Mouse (Mus musculus) intestine, postnatal 0 days (tissue): ENCODE data around the gene Cdhr1. TPM values are rescaled to one million over a fixed set of nuclear protein-coding genes. Genes with fewer than 3 reads are reported as not detected.

Experiments
- ATAC-seq: fragments of 200-750 bp; cut with Nextera tagmentation; 2 replicates; pipeline ENCODE4 v1.8.0; 2017; ENCODE audit warnings: mild to moderate bottlenecking, moderate TSS enrichment, moderate library complexity
- H3K27ac ChIP-seq: fragments of 300-500 bp; sonication (generic); 2 replicates; pipeline ENCODE4 v1.5.1; 2014; ENCODE audit warnings: mild to moderate bottlenecking, low read depth, low read length, moderate library complexity
- H3K27me3 ChIP-seq: fragments of 300-500 bp; sonication (generic); replicated peaks from 2 replicates; pipeline ENCODE4 v1.6.1; 2014; ENCODE audit warnings: low read length, mixed read lengths; ENCODE audit not compliant: control insufficient read depth, insufficient read depth
- H3K36me3 ChIP-seq: fragments of 300-500 bp; sonication (generic); 2 replicates; pipeline ENCODE4 v1.6.1; 2014; ENCODE audit warnings: mild to moderate bottlenecking, moderate library complexity; ENCODE audit not compliant: control insufficient read depth, insufficient read depth
- H3K4me1 ChIP-seq: fragments of 300-500 bp; sonication (generic); replicated peaks from 2 replicates; pipeline ENCODE4 v1.6.1; 2014; ENCODE audit warnings: antibody characterized with exemption, low read length, mixed read lengths; ENCODE audit not compliant: control insufficient read depth, insufficient read depth
- H3K4me2 ChIP-seq: fragments of 300-500 bp; sonication (generic); replicated peaks from 2 replicates; pipeline ENCODE4 v1.6.1; 2014; ENCODE audit warnings: low read depth, mild to moderate bottlenecking, moderate library complexity
- H3K4me3 ChIP-seq: fragments of 300-500 bp; sonication (generic); 2 replicates; pipeline ENCODE4 v1.5.1; 2014; ENCODE audit warnings: low read depth, low read length
- H3K9ac ChIP-seq: fragments of 300-500 bp; sonication (generic); 2 replicates; pipeline ENCODE4 v1.6.1; 2014; ENCODE audit warnings: mild to moderate bottlenecking, low read depth, low read length
- H3K9me3 ChIP-seq: fragments of 300-500 bp; sonication (generic); 2 replicates; pipeline ENCODE4 v1.6.1; 2016; ENCODE audit warnings: mixed run types; ENCODE audit not compliant: control insufficient read depth
- CTCF ChIP-seq: sonication (generic); IDR thresholded peaks from 2 replicates; pipeline ENCODE4 v1.5.1; 2016; ENCODE audit warnings: low read depth, mild to moderate bottlenecking, control low read depth, antibody characterized with exemption, moderate library complexity
- WGBS: fragments of 180-500 bp; shearing (Covaris S2); extraction: QIAGEN DNeasy Blood & Tissue Kit; methylation state at CpG from one replicate; pipeline ENCODE4 v1.1.7; 2014; 5-methylcytosine and 5-hydroxymethylcytosine counted together
- polyA plus RNA-seq: library from polyadenylated mRNA; unstranded; fragments of >200 nt; fragmentation: Nextera tagmentation; extraction: Ambion mirVana; gene quantifications from 2 replicates; pipeline ENCODE4 v1.2.1, GENCODE M21; 2015

Cdhr1 gene
- polyA plus RNA-seq, 1 experiment from 2014 or later, result 0.07 TPM

DNA sequence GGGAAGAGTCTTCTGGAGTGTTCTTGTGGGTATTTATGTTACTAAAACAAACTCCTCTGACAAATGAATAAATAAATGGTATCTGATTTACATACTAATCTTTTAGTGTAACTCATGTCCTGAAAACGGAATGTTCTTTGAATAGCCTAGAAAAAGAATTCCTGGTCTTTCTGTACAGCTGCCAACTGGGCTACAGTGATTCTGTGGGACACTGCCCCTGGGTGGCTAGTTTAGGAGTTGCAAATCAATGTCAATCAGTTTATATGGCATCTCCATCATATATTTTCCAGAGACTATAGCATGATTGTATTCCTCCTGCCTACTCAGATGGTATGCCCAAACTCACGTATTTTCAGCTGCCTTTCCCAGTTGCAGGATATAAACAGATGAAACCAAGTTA is 33.3 kb downstream of the Cdhr1 start:
- Histone ChIP-seq H3K9ac (no peak overlapping the region), H3K9me3 (no peaks in the 10 kb centered on the region), H3K36me3 (no peaks in the 10 kb centered on the region), H3K4me2 (no peak overlapping the region), H3K27me3 (no peaks in the 10 kb centered on the region), H3K27ac (no peak overlapping the region), H3K4me1 (no peaks in the 10 kb centered on the region), H3K4me3 (no peak overlapping the region)
- 55% methylated on average over 2 of the region's 2 CpGs for WGBS
- TF ChIP-seq CTCF, result no peak; the same call in 1 of the 2 replicates
- ATAC-seq, result no peak

DNA sequence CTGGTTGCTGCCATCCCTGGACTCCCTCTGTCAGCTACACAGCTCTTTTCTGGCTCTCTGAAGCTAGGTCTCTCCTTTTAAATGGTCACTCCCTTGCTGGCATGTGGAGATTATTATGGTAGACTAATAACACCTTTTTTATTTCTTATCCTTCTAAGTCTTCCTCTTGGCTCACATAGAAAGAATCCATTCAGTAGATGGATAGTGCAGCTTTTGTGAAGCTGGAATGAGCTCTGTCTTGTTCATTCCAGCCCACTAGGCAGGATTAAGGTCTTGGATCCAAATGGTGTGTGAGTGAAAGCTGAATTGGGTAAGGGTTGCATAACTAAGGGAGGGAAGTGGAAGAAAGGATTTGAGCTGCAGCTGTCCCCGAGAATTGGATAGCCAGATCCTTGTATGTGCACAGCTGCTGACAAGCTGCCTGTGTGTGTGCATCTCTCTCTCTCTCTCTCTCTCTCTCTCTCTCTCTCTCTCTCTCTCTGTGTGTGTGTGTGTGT is 49.2 kb downstream of the Cdhr1 start, which contains the start of gene Rgr:
Gene Rgr (minus strand): TSS at position 51 of the 497 bp plus-strand sequence.
- no peaks in the 10 kb centered on the region for H3K36me3 ChIP-seq
- H3K9ac ChIP-seq, result no peak within 1 kb of the TSS
- no peak within 1 kb of the TSS for H3K27ac ChIP-seq
- no peaks in the 10 kb centered on the region for H3K4me1 ChIP-seq
- H3K27me3 ChIP-seq, result no peaks in the 10 kb centered on the region
- TF ChIP-seq CTCF, result no peak
- no peaks in the 10 kb centered on the region for H3K9me3 ChIP-seq
- ATAC-seq, result no peak
- 64% methylated on average over 1 of the region's 1 CpGs for WGBS
- no peak within 1 kb of the TSS for H3K4me2 ChIP-seq
- H3K4me3 ChIP-seq, result no peak within 1 kb of the TSS

DNA sequence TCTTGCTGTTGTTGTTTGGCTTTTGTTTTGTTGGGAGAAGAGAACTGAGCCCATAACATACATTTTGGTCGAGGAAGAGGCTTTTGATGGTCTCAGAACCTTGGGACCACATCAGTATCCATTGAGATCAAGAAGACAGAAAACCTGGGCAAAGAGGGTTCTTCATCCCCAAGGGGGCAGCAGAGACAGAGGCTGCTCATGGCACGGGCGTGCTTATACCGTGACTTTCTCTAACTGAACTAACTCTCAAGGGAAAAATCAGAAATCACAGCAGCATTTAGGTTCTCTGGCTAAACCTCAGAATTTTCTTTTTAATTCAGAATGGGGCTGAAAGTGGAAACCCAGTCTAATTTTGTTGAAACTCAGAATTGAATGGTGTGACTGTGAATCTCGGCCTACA is 63.7 kb downstream of the Cdhr1 start:
- WGBS, result 43% methylated on average over 5 of the region's 5 CpGs
- Histone ChIP-seq H3K27me3 (no peaks in the 10 kb centered on the region), H3K36me3 (no peaks in the 10 kb centered on the region), H3K4me1 (no peaks in the 10 kb centered on the region), H3K4me3 (no peak overlapping the region), H3K4me2 (no peak overlapping the region), H3K9me3 (no peaks in the 10 kb centered on the region), H3K27ac (no peak overlapping the region), H3K9ac (no peak overlapping the region)
- ATAC-seq, result no peak
- TF ChIP-seq CTCF, result peak; percentile 58

DNA sequence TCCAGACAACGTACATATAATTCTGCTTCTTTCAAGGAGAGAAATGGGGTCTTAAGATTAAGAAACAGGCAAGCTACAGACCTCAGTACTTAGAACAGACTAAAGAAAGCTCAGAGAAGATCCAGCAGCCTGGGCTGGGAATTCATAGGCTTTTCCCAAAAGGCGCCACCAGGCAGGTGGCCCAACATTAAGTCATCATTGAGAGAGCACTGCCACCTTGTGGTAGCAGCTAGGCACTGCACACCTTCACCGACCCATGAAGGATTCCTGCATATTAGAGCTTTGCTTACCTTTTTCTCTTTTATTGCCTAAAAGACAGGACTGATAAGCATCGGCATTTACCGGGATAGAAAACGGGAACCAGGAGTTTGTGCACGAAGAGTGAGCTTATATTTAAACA is 64.9 kb downstream of the Cdhr1 start:
- Histone ChIP-seq H3K4me2 (no peak overlapping the region), H3K27ac (no peak overlapping the region), H3K4me1 (no peaks in the 10 kb centered on the region), H3K9me3 (no peaks in the 10 kb centered on the region), H3K4me3 (no peak overlapping the region), H3K9ac (no peak overlapping the region), H3K36me3 (no peaks in the 10 kb centered on the region), H3K27me3 (no peaks in the 10 kb centered on the region)
- TF ChIP-seq CTCF, result peak; percentile 92
- 0 out of 2 replicates have a peak, but pooled peaks have one; percentile 51 for ATAC-seq
- 12% methylated on average over 7 of the region's 7 CpGs for WGBS

DNA sequence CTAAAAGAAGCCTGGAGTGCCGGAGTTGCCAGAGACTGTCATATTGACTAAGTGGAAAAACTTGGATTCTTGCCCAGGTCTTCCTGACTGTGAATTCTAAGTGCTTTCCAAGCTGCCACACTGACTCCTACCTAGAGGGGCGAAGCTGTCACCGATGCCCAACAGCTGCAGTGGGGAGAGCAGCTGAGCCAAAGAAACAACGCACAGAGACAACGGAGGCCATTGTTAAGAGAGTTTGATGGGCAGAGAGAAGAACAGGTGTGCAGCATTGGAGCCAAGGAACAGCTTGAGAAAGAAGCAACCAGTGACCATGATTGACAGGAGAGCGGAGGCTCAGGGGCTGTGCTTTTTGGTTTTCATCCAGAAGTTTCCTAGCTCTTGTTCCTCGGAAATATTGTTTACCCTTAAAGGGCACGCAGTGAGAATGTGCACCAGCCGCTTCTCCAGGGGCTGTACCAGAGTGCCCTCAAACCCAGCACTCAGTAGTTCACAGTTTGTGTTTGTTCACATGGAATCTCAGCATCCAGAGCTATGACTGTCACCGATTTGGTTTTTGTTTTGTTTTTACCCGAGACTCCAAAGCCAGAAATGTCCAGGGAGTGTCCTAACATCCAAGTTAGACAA is 65.6 kb downstream of the Cdhr1 start:
- no peaks in the 10 kb centered on the region for H3K9me3 ChIP-seq
- H3K9ac ChIP-seq, result no peak overlapping the region
- H3K4me2 ChIP-seq, result no peak overlapping the region
- no peaks in the 10 kb centered on the region for H3K4me1 ChIP-seq
- H3K27me3 ChIP-seq, result no peaks in the 10 kb centered on the region
- TF ChIP-seq CTCF, result no peak
- no peak overlapping the region for H3K4me3 ChIP-seq
- no peak for ATAC-seq
- H3K27ac ChIP-seq, result no peak overlapping the region
- H3K36me3 ChIP-seq, result no peaks in the 10 kb centered on the region
- 59% methylated on average over 11 of the region's 11 CpGs for WGBS

DNA sequence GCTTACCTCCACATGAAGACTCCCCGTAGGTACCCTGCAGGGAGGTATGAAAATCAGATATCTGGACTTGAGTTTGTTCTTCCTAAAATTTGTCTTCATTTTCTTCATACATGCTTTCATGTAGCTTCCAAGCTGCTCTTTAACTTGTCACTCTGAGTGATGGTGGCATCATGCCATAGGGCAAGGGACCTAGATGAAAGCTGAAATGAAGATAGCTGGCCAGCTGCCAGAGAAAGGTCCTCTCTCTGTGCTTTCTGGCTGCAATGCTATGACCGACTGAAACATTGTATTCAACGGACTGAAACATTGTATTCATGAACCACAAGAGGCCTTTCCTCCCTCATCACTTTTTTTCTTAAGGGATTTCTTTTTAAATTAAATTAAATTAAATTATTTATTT is 69.6 kb downstream of the Cdhr1 start:
- TF ChIP-seq CTCF, result no peak
- H3K4me2 ChIP-seq, result no peak overlapping the region
- 89% methylated on average over 3 of the region's 3 CpGs for WGBS
- no peaks in the 10 kb centered on the region for H3K9me3 ChIP-seq
- H3K9ac ChIP-seq, result no peak overlapping the region
- H3K36me3 ChIP-seq, result no peaks in the 10 kb centered on the region
- no peaks in the 10 kb centered on the region for H3K27me3 ChIP-seq
- no peak for ATAC-seq
- H3K4me3 ChIP-seq, result no peak overlapping the region
- no peaks in the 10 kb centered on the region for H3K4me1 ChIP-seq
- peak overlapping the region; percentile 74; the same call in 1 of the 2 replicates for H3K27ac ChIP-seq

DNA sequence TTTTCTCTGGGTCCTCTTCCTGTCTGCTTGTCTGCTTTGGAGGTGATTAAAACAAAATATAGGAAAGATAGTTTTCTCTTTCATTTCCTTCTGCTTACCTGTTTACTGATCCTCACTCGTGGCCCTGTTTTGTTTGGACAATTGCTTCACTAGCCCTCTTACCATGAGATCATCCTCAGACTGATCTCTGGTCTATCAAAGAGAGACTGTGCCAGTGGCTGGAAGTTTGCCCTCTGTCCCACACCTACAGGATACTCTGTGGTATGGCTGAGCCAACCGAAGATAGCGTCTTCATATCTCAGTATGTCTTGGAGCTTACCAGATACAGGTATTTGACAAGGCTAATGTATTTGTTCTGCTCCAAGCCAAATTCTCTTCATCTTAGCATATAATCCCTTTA is 70.2 kb downstream of the Cdhr1 start:
- 78% methylated on average over 3 of the region's 3 CpGs for WGBS
- Histone ChIP-seq H3K4me2 (no peak overlapping the region), H3K27me3 (no peaks in the 10 kb centered on the region), H3K4me1 (no peaks in the 10 kb centered on the region), H3K27ac (peak overlapping the region; percentile 74), H3K36me3 (no peaks in the 10 kb centered on the region), H3K9ac (no peak overlapping the region), H3K4me3 (no peak overlapping the region), H3K9me3 (no peaks in the 10 kb centered on the region)
- peak; percentile 74 for ATAC-seq
- no peak for TF ChIP-seq CTCF

Other genes starting within 250 kb of the Cdhr1 start
- gene Ccser2, start 129.6 kb downstream of the Cdhr1 start, polyA plus RNA-seq, result 81.8 and 81.9 TPM in 2 replicates
- gene Rgr, start 49.4 kb downstream of the Cdhr1 start, polyA plus RNA-seq, result not detected in 2 replicates
- gene Lrit1, start 43.5 kb downstream of the Cdhr1 start, polyA plus RNA-seq, result 0.03 TPM in 1 of 2 replicates, not detected in the other
- gene Lrit2, start 30.4 kb downstream of the Cdhr1 start, polyA plus RNA-seq, result not detected in 2 replicates
- 10.5 and 45.5 TPM in 2 replicates for gene 2610528A11Rik, start 15.7 kb upstream of the Cdhr1 start, polyA plus RNA-seq
- 278 and 283 TPM in 2 replicates for gene Ghitm, start 36.9 kb upstream of the Cdhr1 start, polyA plus RNA-seq